Mouse (Mus musculus): ENCODE measurements around the gene Parp1. TPM values are rescaled to one million over a fixed set of nuclear protein-coding genes. Genes with fewer than 3 reads are reported as not detected.
A peak's percentile ranks its signal among the peaks of the same experiment; 100 is the strongest.

Gene Parp1
- polyA plus RNA-seq (2015; fragmentation: Nextera tagmentation; extraction: Ambion mirVana) = 109 TPM in 2 replicates

- ATAC-seq = peak; percentile 99
These were observed at the start of gene Parp1 for GRCm38 (mm10) chr1:180568761-180569452. Parp1 (plus strand) TSS chr1:180568924.

GRCm38 (mm10) chr1:180519520-180519919 lies 49.2 kb upstream of the Parp1 start:
- Histone ChIP-seq H3K36me3 (no peaks in the 10 kb centered on the region), H3K9ac (no peak overlapping the region), H3K27me3 (replicated peaks) (no peaks in the 10 kb centered on the region), H3K9me3 (no peaks in the 10 kb centered on the region), H3K4me1 (replicated peaks) (0 out of 2 replicates have a peak, but pooled peaks cover 4% of the 10 kb centered on the region), H3K4me3 (replicated peaks) (no peak overlapping the region), H3K27ac (no peak overlapping the region), H3K4me2 (replicated peaks) (no peak overlapping the region)
- 86% methylated on average over 8 of the region's 8 CpGs for WGBS
- no peak for ATAC-seq

More at GRCm38 (mm10) chr1:180568761-180569452, at the start of gene Parp1:
- Histone ChIP-seq H3K9ac (peak within 1 kb of the TSS; percentile 86), H3K4me1 (replicated peaks) (peaks cover 18% of the 10 kb centered on the region), H3K4me2 (replicated peaks) (peak within 1 kb of the TSS; percentile 88), H3K27ac (peak within 1 kb of the TSS; percentile 89), H3K4me3 (replicated peaks) (peak within 1 kb of the TSS; percentile 95), H3K36me3 (peaks cover under 1% of the 10 kb centered on the region; the same call in 1 of the 2 replicates), H3K9me3 (no peaks in the 10 kb centered on the region), H3K27me3 (replicated peaks) (no peaks in the 10 kb centered on the region)
- WGBS = under 1% methylated on average over 67 of the region's 67 CpGs

- WGBS = 43% methylated on average over 7 of the region's 7 CpGs
- Histone ChIP-seq H3K4me1 (replicated peaks) (0 out of 2 replicates have a peak, but pooled peaks cover 4% of the 10 kb centered on the region), H3K36me3 (no peaks in the 10 kb centered on the region), H3K4me2 (replicated peaks) (no peak overlapping the region), H3K9me3 (no peaks in the 10 kb centered on the region), H3K4me3 (replicated peaks) (no peak overlapping the region), H3K27ac (no peak overlapping the region), H3K27me3 (replicated peaks) (no peaks in the 10 kb centered on the region), H3K9ac (no peak overlapping the region)
- ATAC-seq = no peak
These were observed 48.5 kb upstream of the Parp1 start for GRCm38 (mm10) chr1:180520190-180520589.

DNA sequence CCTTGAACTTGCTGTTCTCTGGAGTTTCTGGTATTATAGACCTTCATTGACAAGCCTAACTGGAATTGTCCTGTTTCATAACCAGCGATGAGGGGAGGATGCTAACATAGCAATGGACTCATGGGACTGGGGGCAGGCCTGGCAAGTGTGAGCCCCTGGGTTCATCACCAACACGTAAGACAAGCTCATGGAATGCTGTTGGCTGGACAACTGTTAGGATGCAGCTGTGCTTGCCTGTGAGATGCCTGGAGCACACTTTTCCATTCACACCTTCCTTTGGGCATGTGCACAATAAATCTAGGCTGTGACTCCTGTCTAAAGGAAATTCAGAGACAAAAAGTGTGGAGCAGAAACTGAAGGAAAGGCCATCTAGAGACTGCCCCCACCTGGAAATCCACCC lies 45.4 kb upstream of the Parp1 start:
- 79% methylated on average over 2 of the region's 2 CpGs for WGBS
- Histone ChIP-seq H3K9me3 (no peaks in the 10 kb centered on the region), H3K4me2 (replicated peaks) (no peak overlapping the region), H3K9ac (no peak overlapping the region), H3K36me3 (no peaks in the 10 kb centered on the region), H3K4me1 (replicated peaks) (0 out of 2 replicates have a peak, but pooled peaks cover 4% of the 10 kb centered on the region), H3K27me3 (replicated peaks) (no peaks in the 10 kb centered on the region), H3K27ac (no peak overlapping the region), H3K4me3 (replicated peaks) (no peak overlapping the region)
- no peak for ATAC-seq

GRCm38 (mm10) chr1:180525301-180525700 lies 43.4 kb upstream of the Parp1 start:
- H3K4me3 ChIP-seq (replicated peaks) = no peak overlapping the region
- no peak overlapping the region for H3K9ac ChIP-seq
- no peaks in the 10 kb centered on the region for H3K36me3 ChIP-seq
- no peaks in the 10 kb centered on the region for H3K27me3 ChIP-seq (replicated peaks)
- ATAC-seq = no peak
- H3K4me1 ChIP-seq (replicated peaks) = no peaks in the 10 kb centered on the region
- no peaks in the 10 kb centered on the region for H3K9me3 ChIP-seq
- no peak overlapping the region for H3K27ac ChIP-seq
- 74% methylated on average over 1 of the region's 1 CpGs for WGBS
- H3K4me2 ChIP-seq (replicated peaks) = no peak overlapping the region

GRCm38 (mm10) chr1:180529847-180530246 lies 38.9 kb upstream of the Parp1 start:
- WGBS = 92% methylated on average over 7 of the region's 7 CpGs
- no peaks in the 10 kb centered on the region for H3K27me3 ChIP-seq (replicated peaks)
- H3K9me3 ChIP-seq = no peaks in the 10 kb centered on the region
- no peaks in the 10 kb centered on the region for H3K4me1 ChIP-seq (replicated peaks)
- H3K9ac ChIP-seq = no peak overlapping the region
- H3K4me3 ChIP-seq (replicated peaks) = no peak overlapping the region
- no peak for ATAC-seq
- no peaks in the 10 kb centered on the region for H3K36me3 ChIP-seq
- H3K4me2 ChIP-seq (replicated peaks) = no peak overlapping the region
- no peak overlapping the region for H3K27ac ChIP-seq

DNA sequence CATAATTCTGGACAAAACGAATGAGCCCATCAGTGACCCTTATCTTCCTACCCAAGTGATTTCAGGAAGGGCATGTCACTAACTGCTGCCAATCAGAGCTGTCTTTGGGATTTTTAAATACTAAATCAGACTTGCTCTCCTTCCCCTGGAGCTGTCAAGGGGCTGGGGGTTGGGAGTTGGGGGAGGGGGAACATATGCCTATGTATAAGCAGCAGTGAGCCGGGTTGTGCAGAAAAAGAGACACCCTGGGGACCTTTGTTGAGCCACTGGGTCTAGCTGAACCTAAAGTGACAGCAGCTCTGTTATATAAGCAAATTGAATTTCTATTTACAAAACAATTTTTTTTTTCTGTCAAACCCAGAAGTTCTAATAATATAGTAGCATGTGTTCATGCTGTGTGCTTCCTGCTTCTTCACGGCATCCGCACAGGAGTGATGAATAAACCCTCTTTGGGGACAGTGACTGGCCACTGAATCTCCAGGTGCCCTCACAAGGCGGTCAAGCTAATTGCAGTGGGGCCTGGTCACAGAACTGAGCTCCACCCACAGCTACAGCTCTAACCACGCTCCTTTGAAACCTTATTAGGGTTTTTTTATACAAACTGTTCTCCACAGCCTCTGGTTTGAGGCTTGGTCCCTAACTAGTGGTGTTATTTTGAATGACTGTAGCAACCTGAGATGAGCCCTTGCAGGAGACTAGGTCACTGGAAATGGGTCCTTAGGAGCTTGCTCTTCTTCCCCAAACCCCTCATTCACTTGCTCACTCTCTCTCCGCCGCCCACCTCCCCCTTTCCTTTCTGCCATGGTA lies 38.1 kb upstream of the Parp1 start:
- Histone ChIP-seq H3K27me3 (replicated peaks) (no peaks in the 10 kb centered on the region), H3K27ac (no peak overlapping the region), H3K36me3 (no peaks in the 10 kb centered on the region), H3K4me3 (replicated peaks) (no peak overlapping the region), H3K9me3 (no peaks in the 10 kb centered on the region), H3K9ac (no peak overlapping the region), H3K4me2 (replicated peaks) (no peak overlapping the region), H3K4me1 (replicated peaks) (no peaks in the 10 kb centered on the region)
- ATAC-seq = no peak
- 56% methylated on average over 8 of the region's 8 CpGs for WGBS

- no peaks in the 10 kb centered on the region for H3K27me3 ChIP-seq (replicated peaks)
- no peak overlapping the region for H3K4me2 ChIP-seq (replicated peaks)
- H3K27ac ChIP-seq = no peak overlapping the region
- no peaks in the 10 kb centered on the region for H3K36me3 ChIP-seq
- H3K4me3 ChIP-seq (replicated peaks) = no peak overlapping the region
- WGBS = 95% methylated on average over 11 of the region's 11 CpGs
- no peak overlapping the region for H3K9ac ChIP-seq
- H3K9me3 ChIP-seq = no peaks in the 10 kb centered on the region
- no peak for ATAC-seq
- H3K4me1 ChIP-seq (replicated peaks) = no peaks in the 10 kb centered on the region
These were observed 36.1 kb upstream of the Parp1 start for GRCm38 (mm10) chr1:180532671-180533070.

- H3K36me3 ChIP-seq = no peaks in the 10 kb centered on the region
- no peaks in the 10 kb centered on the region; the same call in 1 of the 2 replicates for H3K4me1 ChIP-seq (replicated peaks)
- H3K9me3 ChIP-seq = no peaks in the 10 kb centered on the region
- 58% methylated on average over 5 of the region's 5 CpGs for WGBS
- no peak overlapping the region for H3K9ac ChIP-seq
- H3K4me3 ChIP-seq (replicated peaks) = no peak overlapping the region
- H3K27ac ChIP-seq = no peak overlapping the region
- no peak overlapping the region for H3K4me2 ChIP-seq (replicated peaks)
- no peaks in the 10 kb centered on the region for H3K27me3 ChIP-seq (replicated peaks)
- ATAC-seq = no peak
These were observed 32.0 kb upstream of the Parp1 start for GRCm38 (mm10) chr1:180536719-180537118.

DNA sequence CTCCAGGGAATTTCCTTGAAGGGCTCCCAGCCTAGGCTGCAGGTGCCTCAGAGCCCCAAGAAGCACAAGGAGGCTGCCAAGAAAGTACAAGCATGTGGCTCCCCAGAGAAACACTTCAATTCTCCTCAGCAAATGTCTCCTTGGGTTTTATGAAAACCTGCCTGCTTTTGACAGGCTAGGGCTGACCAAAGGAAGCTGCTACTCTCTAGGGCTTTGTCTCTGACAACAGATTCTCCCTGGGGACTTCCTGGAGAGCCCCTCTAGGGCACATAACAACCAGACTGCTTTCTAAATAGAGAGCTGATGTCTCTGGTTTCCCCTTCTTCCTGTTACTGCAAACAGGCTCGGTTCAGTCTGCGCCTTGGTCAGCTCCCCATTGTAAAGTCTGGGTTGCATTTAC lies 27.5 kb upstream of the Parp1 start:
- Histone ChIP-seq H3K9ac (no peak overlapping the region), H3K4me1 (replicated peaks) (no peaks in the 10 kb centered on the region; the same call in 1 of the 2 replicates), H3K4me3 (replicated peaks) (no peak overlapping the region), H3K27me3 (replicated peaks) (no peaks in the 10 kb centered on the region), H3K27ac (no peak overlapping the region), H3K36me3 (no peaks in the 10 kb centered on the region), H3K4me2 (replicated peaks) (no peak overlapping the region), H3K9me3 (no peaks in the 10 kb centered on the region)
- 40% methylated on average over 2 of the region's 2 CpGs for WGBS
- ATAC-seq = no peak

- H3K27me3 ChIP-seq (replicated peaks) = no peaks in the 10 kb centered on the region
- H3K9ac ChIP-seq = no peak overlapping the region
- H3K36me3 ChIP-seq = no peaks in the 10 kb centered on the region
- no peaks in the 10 kb centered on the region; the same call in 1 of the 2 replicates for H3K4me1 ChIP-seq (replicated peaks)
- no peak overlapping the region for H3K4me3 ChIP-seq (replicated peaks)
- peak overlapping the region; percentile 51 for H3K27ac ChIP-seq
- H3K9me3 ChIP-seq = no peaks in the 10 kb centered on the region
- H3K4me2 ChIP-seq (replicated peaks) = no peak overlapping the region
- 62% methylated on average over 15 of the region's 15 CpGs for WGBS
- peak; percentile 53; the same call in 1 of the 2 replicates for ATAC-seq
These were observed 26.6 kb upstream of the Parp1 start for GRCm38 (mm10) chr1:180541883-180542711.
